Mouse (Mus musculus) small intestine, adult 2 months (tissue): ENCODE data around the gene Fam71b. TPM values are rescaled to one million over a fixed set of nuclear protein-coding genes. Genes with fewer than 3 reads are reported as not detected.

ENCODE experiments used
- H3K27ac ChIP-seq: fragments of 200-500 bp; 2 replicates; pipeline ENCODE4 v1.5.1; 2012; ENCODE audit warnings: low read depth, low read length, control low read depth, inconsistent platforms; ENCODE audit not compliant: insufficient read depth
- H3K27me3 ChIP-seq: fragments of 200-500 bp; 2 replicates; pipeline ENCODE4 v1.6.1; 2012; ENCODE audit warnings: mild to moderate bottlenecking, moderate library complexity, low read length, inconsistent platforms; ENCODE audit not compliant: control insufficient read depth, insufficient read depth
- H3K36me3 ChIP-seq: fragments of 200-500 bp; 2 replicates; pipeline ENCODE4 v1.6.1; 2012; ENCODE audit warnings: mild to moderate bottlenecking, low read length, control low read depth, inconsistent platforms; ENCODE audit not compliant: control insufficient read depth, insufficient read depth
- H3K4me1 ChIP-seq: fragments of 200-500 bp; 2 replicates; pipeline ENCODE4 v1.6.1; 2012; ENCODE audit warnings: low read length, inconsistent platforms, mixed read lengths; ENCODE audit not compliant: control insufficient read depth, insufficient read depth, insufficient read length
- H3K4me3 ChIP-seq: fragments of 200-500 bp; 2 replicates; pipeline ENCODE4 v1.5.1; 2012; ENCODE audit warnings: low read depth, mild to moderate bottlenecking, control low read depth, inconsistent platforms, low read length, moderate library complexity
- CTCF ChIP-seq: fragments of 200-500 bp; IDR thresholded peaks from 2 replicates; pipeline ENCODE4 v1.5.1; 2012; ENCODE audit warnings: low read depth, mild to moderate bottlenecking, control low read depth, inconsistent platforms, low read length, moderate library complexity, mixed read lengths; ENCODE audit not compliant: insufficient replicate concordance, insufficient read length; ENCODE audit errors: extremely low read depth
- POLR2A ChIP-seq: fragments of 200-500 bp; IDR thresholded peaks from 2 replicates; pipeline ENCODE4 v1.6.1; 2012; ENCODE audit warnings: low read depth, mild to moderate bottlenecking, control low read depth, inconsistent platforms, low read length, moderate library complexity
- WGBS: fragments of 180-500 bp; shearing (Covaris S2); methylation state at CpG from one replicate; pipeline ENCODE4 v1.1.7; 2018; 5-methylcytosine and 5-hydroxymethylcytosine counted together
- polyA plus RNA-seq: library from polyadenylated mRNA; depleted of rRNA; stranded (reverse); fragments of >200 nt; gene quantifications from 2 replicates; pipeline ENCODE4 v1.2.3, GENCODE M21; 2012; rRNA removed

The Fam71b gene
- polyA plus RNA-seq, 1 experiment, result 0.38 TPM

GRCm38 (mm10) chr11:46446150-46446549, 49.8 kb downstream of the Fam71b start:
- Histone ChIP-seq H3K27ac (no peak overlapping the region), H3K36me3 (0 out of 2 replicates have a peak, but pooled peaks cover 3% of the 10 kb centered on the region), H3K27me3 (no peaks in the 10 kb centered on the region), H3K4me3 (no peak overlapping the region), H3K4me1 (no peaks in the 10 kb centered on the region)
- TF ChIP-seq CTCF (no peak), POLR2A (no peak)
- 86% methylated on average over 6 of the region's 6 CpGs for WGBS

- WGBS, result 65% methylated on average over 13 of the region's 13 CpGs
- H3K4me3 ChIP-seq, result no peak overlapping the region
These were observed 51.5 kb downstream of the Fam71b start for GRCm38 (mm10) chr11:46447644-46448484.

GRCm38 (mm10) chr11:46449461-46450080, 53.2 kb downstream of the Fam71b start:
- no peaks in the 10 kb centered on the region for H3K36me3 ChIP-seq
- no peaks in the 10 kb centered on the region for H3K27me3 ChIP-seq
- no peaks in the 10 kb centered on the region for H3K4me1 ChIP-seq
- TF ChIP-seq POLR2A (no peak), CTCF (no peak)
- no peak overlapping the region for H3K4me3 ChIP-seq
- no peak overlapping the region for H3K27ac ChIP-seq
- WGBS, result 70% methylated on average over 11 of the region's 11 CpGs

More at GRCm38 (mm10) chr11:46447644-46448484, 51.5 kb downstream of the Fam71b start:
- TF ChIP-seq POLR2A, result no peak
- no peak for TF ChIP-seq CTCF
- Histone ChIP-seq H3K27me3 (no peaks in the 10 kb centered on the region), H3K27ac (no peak overlapping the region; the same call in 1 of the 2 replicates), H3K4me1 (no peaks in the 10 kb centered on the region), H3K36me3 (0 out of 2 replicates have a peak, but pooled peaks cover 3% of the 10 kb centered on the region)

- no peaks in the 10 kb centered on the region for H3K27me3 ChIP-seq
- no peak within 1 kb of the TSS for H3K4me3 ChIP-seq
- no peak for TF ChIP-seq POLR2A
- no peak for TF ChIP-seq CTCF
- 48% methylated on average over 6 of the region's 6 CpGs for WGBS
- H3K36me3 ChIP-seq, result no peaks in the 10 kb centered on the region
- H3K4me1 ChIP-seq, result no peaks in the 10 kb centered on the region
- no peak within 1 kb of the TSS for H3K27ac ChIP-seq
These were observed 58.2 kb downstream of the Fam71b start, which contains the start of gene Havcr2 for GRCm38 (mm10) chr11:46454453-46455045. Gene Havcr2 (plus strand): TSS chr11:46454935.

Other genes with a start within 250 kb of the Fam71b start
- 0.49 and 0.89 TPM in 2 replicates for gene Nipal4, start 230.1 kb upstream of the Fam71b start, polyA plus RNA-seq
- not detected in 2 replicates for gene Fndc9, start 161.0 kb upstream of the Fam71b start, polyA plus RNA-seq
- 3.3 and 3.8 TPM in 2 replicates for gene Cyfip2, start 83.7 kb upstream of the Fam71b start, polyA plus RNA-seq
- gene Itk, start 7.0 kb upstream of the Fam71b start, polyA plus RNA-seq, result 0.52 and 1.1 TPM in 2 replicates
- 4.4 and 11.4 TPM in 2 replicates for gene Med7, start 40.4 kb downstream of the Fam71b start, polyA plus RNA-seq
- gene Havcr2, start 58.4 kb downstream of the Fam71b start, polyA plus RNA-seq, result 0.57 and 0.76 TPM in 2 replicates
- gene Gm12169, start 127.7 kb downstream of the Fam71b start, polyA plus RNA-seq, result not detected in 2 replicates
- not detected in 2 replicates for gene BC053393, start 175.0 kb downstream of the Fam71b start, polyA plus RNA-seq
- not detected in 2 replicates for gene Dppa1, start 232.7 kb downstream of the Fam71b start, polyA plus RNA-seq